Mouse (Mus musculus) lung, embryonic 16.5 days (tissue): Measurements from ENCODE around the gene Mx1. TPM values are rescaled to one million over a fixed set of nuclear protein-coding genes. Genes with fewer than 3 reads are reported as not detected.

Source experiments
- ATAC-seq: fragments of 200-750 bp; cut with Nextera tagmentation; 2 replicates; pipeline ENCODE4 v1.8.0; 2017; ENCODE audit warnings: low read depth, mild to moderate bottlenecking, moderate library complexity
- H3K27ac ChIP-seq: fragments of 300-500 bp; sonication (generic); 2 replicates; pipeline ENCODE4 v1.5.1; 2014; ENCODE audit warnings: mild to moderate bottlenecking, control low read depth, low read length
- H3K27me3 ChIP-seq: fragments of 300-500 bp; sonication (generic); 2 replicates; pipeline ENCODE4 v1.6.1; 2014; ENCODE audit warnings: low read depth, low read length, mixed read lengths; ENCODE audit not compliant: control insufficient read depth, insufficient read depth
- H3K36me3 ChIP-seq: fragments of 300-500 bp; sonication (generic); 2 replicates; pipeline ENCODE4 v1.6.1; 2014; ENCODE audit warnings: low read length; ENCODE audit not compliant: control insufficient read depth, insufficient read depth
- H3K4me1 ChIP-seq: fragments of 300-500 bp; sonication (generic); replicated peaks from 2 replicates; pipeline ENCODE4 v1.6.1; 2014; ENCODE audit warnings: low read length, mixed read lengths; ENCODE audit not compliant: control insufficient read depth, insufficient read depth
- H3K4me2 ChIP-seq: fragments of 300-500 bp; sonication (generic); 2 replicates; pipeline ENCODE4 v1.6.1; 2014; ENCODE audit warnings: low read depth, low read length, control low read depth
- H3K4me3 ChIP-seq: fragments of 300-500 bp; sonication (generic); 2 replicates; pipeline ENCODE4 v1.5.1; 2014; ENCODE audit warnings: mild to moderate bottlenecking, low read length, control low read depth
- H3K9ac ChIP-seq: fragments of 300-500 bp; sonication (generic); 2 replicates; pipeline ENCODE4 v1.6.1; 2014; ENCODE audit warnings: low read length, control low read depth
- H3K9me3 ChIP-seq: fragments of 300-500 bp; sonication (generic); 2 replicates; pipeline ENCODE4 v1.6.1; 2016; ENCODE audit warnings: low read length; ENCODE audit not compliant: control insufficient read depth
- WGBS: fragments of 180-500 bp; shearing (Covaris S2); extraction: QIAGEN DNeasy Blood & Tissue Kit; methylation state at CpG from one replicate; pipeline ENCODE4 v1.1.7; 2014; 5-methylcytosine and 5-hydroxymethylcytosine counted together
- polyA plus RNA-seq: library from polyadenylated mRNA; unstranded; fragments of >200 nt; fragmentation: Nextera tagmentation; extraction: Ambion mirVana; gene quantifications from 2 replicates; pipeline ENCODE4 v1.2.1, GENCODE M21; 2015

Mx1 gene
- polyA plus RNA-seq, 1 experiment from 2014 or later, result 0.45 TPM

DNA sequence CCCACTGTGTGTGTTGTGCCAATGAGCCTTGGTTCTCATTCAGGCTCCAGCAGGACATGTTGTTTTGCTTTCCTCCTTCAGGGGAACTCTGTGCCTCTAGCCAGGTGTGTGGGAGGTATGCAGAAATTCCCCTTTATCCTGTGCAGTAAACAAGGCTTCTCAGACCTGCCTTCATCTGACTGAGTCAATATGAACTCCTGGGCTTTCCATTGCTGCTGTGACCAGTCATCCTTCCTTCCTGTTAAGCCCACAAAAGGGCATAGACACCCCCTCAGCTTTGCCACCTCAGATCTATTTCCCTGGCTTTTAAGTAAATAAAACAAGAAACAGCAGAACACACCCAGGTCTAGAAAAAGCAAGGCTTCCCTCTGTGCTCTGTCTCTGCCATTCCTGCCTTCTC is 61.0 kb downstream of the Mx1 start:
- Histone ChIP-seq H3K9me3 (no peaks in the 10 kb centered on the region), H3K27ac (no peak overlapping the region), H3K4me2 (no peak overlapping the region), H3K27me3 (no peaks in the 10 kb centered on the region), H3K4me1 (peaks cover 5% of the 10 kb centered on the region; the same call in 1 of the 2 replicates), H3K9ac (no peak overlapping the region), H3K4me3 (no peak overlapping the region), H3K36me3 (no peaks in the 10 kb centered on the region)
- ATAC-seq, result no peak

GRCm38 (mm10) chr16:97399991-97400390 is 62.7 kb downstream of the Mx1 start:
- Histone ChIP-seq H3K4me3 (no peak overlapping the region), H3K4me2 (no peak overlapping the region), H3K9me3 (no peaks in the 10 kb centered on the region), H3K36me3 (no peaks in the 10 kb centered on the region), H3K4me1 (peaks cover 5% of the 10 kb centered on the region; the same call in 1 of the 2 replicates), H3K27ac (no peak overlapping the region), H3K27me3 (no peaks in the 10 kb centered on the region), H3K9ac (no peak overlapping the region)
- peak; percentile 47; the same call in 1 of the 2 replicates for ATAC-seq
- WGBS, result 70% methylated on average over 4 of the region's 4 CpGs

DNA sequence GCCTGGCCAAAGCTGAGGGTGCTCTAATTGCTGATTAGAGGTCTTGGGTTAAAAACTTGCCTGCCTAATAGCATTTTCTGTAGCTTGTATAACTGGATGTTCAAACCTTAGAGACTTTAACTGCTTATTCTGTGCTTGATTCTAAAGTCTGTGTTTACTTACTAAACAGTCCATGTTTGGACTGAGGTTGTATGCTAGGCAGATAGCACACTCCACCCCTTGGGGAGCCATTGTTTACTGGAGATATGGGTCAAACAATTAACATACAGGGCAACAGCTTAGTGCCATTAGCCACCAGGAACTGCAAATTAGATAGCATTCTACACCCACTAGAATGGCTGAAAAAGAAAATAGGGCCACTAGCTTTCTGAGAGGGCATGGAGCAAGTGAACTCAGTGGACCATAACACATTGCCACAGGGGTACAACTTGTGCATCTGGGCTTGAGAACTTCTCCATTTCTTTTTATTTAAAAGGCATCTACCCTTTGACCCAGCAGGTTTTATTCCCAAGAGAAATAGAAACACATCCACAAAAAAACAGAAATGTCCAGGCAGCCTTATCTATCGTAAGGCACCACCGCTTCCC is 64.7 kb downstream of the Mx1 start:
- peaks cover 5% of the 10 kb centered on the region; the same call in 1 of the 2 replicates for H3K4me1 ChIP-seq
- no peak overlapping the region for H3K4me3 ChIP-seq
- H3K9me3 ChIP-seq, result no peaks in the 10 kb centered on the region
- H3K27ac ChIP-seq, result no peak overlapping the region
- H3K4me2 ChIP-seq, result no peak overlapping the region
- no peaks in the 10 kb centered on the region for H3K36me3 ChIP-seq
- H3K9ac ChIP-seq, result no peak overlapping the region
- WGBS, result 80% methylated on average over 2 of the region's 2 CpGs
- ATAC-seq, result no peak
- H3K27me3 ChIP-seq, result no peaks in the 10 kb centered on the region

Other genes starting within 250 kb of the Mx1 start
- gene Bace2, start 106.2 kb downstream of the Mx1 start, polyA plus RNA-seq, result 10.0 and 11.9 TPM in 2 replicates
- not detected in 2 replicates for gene Fam3b, start 51.9 kb upstream of the Mx1 start, polyA plus RNA-seq
- 12.0 and 15.4 TPM in 2 replicates for gene Tmprss2, start 148.3 kb upstream of the Mx1 start, polyA plus RNA-seq